Mouse (Mus musculus) right cerebral cortex, adult 2 months (tissue): ENCODE data around the gene Itgb3.

Experiments used
- DNase-seq, 2 experiments: peaks; one replicate each; pipeline ENCODE4 v3.0.0; 2021 to 2022; ENCODE audit warnings: low spot score in 2 of 2

Gene Itgb3

GRCm38 (mm10) chr11:104619084-104620022 lies 11.6 kb downstream of the Itgb3 start:
- DNase-seq, result no peak

- no peak for DNase-seq
Observed at GRCm38 (mm10) chr11:104622040-104622962, 14.5 kb downstream of the Itgb3 start.

GRCm38 (mm10) chr11:104624791-104625391 lies 17.1 kb downstream of the Itgb3 start:
- DNase-seq, result no peak

GRCm38 (mm10) chr11:104625453-104626402 lies 17.9 kb downstream of the Itgb3 start:
- no peak for DNase-seq

GRCm38 (mm10) chr11:104626635-104627034 lies 18.8 kb downstream of the Itgb3 start:
- no peak for DNase-seq

- no peak for DNase-seq
Observed at GRCm38 (mm10) chr11:104627616-104628301, 20.0 kb downstream of the Itgb3 start.

GRCm38 (mm10) chr11:104628566-104628965 lies 20.8 kb downstream of the Itgb3 start:
- no peak for DNase-seq

- no peak for DNase-seq
Observed at GRCm38 (mm10) chr11:104630185-104630835, 22.5 kb downstream of the Itgb3 start.

GRCm38 (mm10) chr11:104631306-104631705 lies 23.5 kb downstream of the Itgb3 start:
- DNase-seq, result no peak

GRCm38 (mm10) chr11:104637010-104637409 lies 29.2 kb downstream of the Itgb3 start:
- no peak for DNase-seq

GRCm38 (mm10) chr11:104638006-104638405 lies 30.2 kb downstream of the Itgb3 start:
- no peak for DNase-seq

GRCm38 (mm10) chr11:104638906-104639305 lies 31.1 kb downstream of the Itgb3 start:
- no peak for DNase-seq

GRCm38 (mm10) chr11:104639634-104640033 lies 31.8 kb downstream of the Itgb3 start:
- DNase-seq, result no peak

GRCm38 (mm10) chr11:104640894-104641293 lies 33.1 kb downstream of the Itgb3 start:
- DNase-seq, result no peak

- no peak for DNase-seq
Observed at GRCm38 (mm10) chr11:104643236-104643635, 35.4 kb downstream of the Itgb3 start.

GRCm38 (mm10) chr11:104645402-104645801 lies 37.6 kb downstream of the Itgb3 start:
- no peak for DNase-seq

- DNase-seq, result no peak
Observed at GRCm38 (mm10) chr11:104646173-104646572, 38.4 kb downstream of the Itgb3 start.

GRCm38 (mm10) chr11:104646611-104647010 lies 38.8 kb downstream of the Itgb3 start:
- no peak for DNase-seq

- DNase-seq, result no peak
Observed at GRCm38 (mm10) chr11:104647188-104647867, 39.5 kb downstream of the Itgb3 start.
